Mouse (Mus musculus) cerebellum, adult 2 months (tissue): Measurements from ENCODE around the gene Znfx1.

Experiments
- CTCF ChIP-seq: fragments of 200-500 bp; IDR thresholded peaks from 2 replicates; pipeline ENCODE4 v1.5.1; 2011; ENCODE audit warnings: low read depth, mild to moderate bottlenecking, control low read depth, low read length, moderate library complexity, borderline replicate concordance; ENCODE audit not compliant: insufficient read depth
- POLR2A ChIP-seq: fragments of 200-500 bp; IDR thresholded peaks from 2 replicates; pipeline ENCODE4 v1.6.1; 2011; ENCODE audit warnings: low read length, control low read depth, borderline replicate concordance; ENCODE audit not compliant: insufficient read depth

DNA sequence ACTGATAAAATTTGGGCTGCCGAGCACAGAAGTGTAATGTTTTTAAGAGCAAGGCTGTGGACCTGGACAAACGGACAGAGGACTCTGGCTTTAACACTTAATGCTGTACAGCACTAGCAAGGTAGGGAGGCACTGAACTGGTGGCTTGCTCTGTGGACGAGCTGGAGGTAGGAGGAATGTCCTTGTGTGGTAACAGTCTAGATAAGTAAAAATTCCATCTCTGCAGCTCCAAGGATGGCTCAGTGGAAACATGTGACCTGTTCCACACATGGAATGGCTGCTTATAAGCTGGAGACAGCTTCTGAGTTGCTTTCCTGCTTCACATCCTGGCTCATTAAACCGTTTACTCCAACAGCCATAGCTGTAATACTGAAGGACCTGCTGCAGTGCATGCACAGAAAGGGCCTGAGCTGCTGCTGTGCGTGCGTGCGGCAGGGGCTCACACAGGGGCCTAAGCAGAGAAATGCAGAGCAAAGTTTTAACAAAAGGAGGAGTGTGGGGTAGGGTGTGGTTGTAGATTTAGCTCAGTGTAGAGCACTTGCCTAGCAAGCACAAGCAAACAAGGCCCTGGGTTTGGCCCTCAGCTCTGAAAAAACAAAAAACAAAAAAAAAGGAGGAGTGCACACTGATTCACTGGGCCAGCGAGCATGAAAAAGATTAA lies 14.0 kb downstream of the Znfx1 start:
- TF ChIP-seq CTCF: no peak
- no peak for TF ChIP-seq POLR2A
